Mouse (Mus musculus): ENCODE data around the gene Gm28308.

The Gm28308 gene

DNA sequence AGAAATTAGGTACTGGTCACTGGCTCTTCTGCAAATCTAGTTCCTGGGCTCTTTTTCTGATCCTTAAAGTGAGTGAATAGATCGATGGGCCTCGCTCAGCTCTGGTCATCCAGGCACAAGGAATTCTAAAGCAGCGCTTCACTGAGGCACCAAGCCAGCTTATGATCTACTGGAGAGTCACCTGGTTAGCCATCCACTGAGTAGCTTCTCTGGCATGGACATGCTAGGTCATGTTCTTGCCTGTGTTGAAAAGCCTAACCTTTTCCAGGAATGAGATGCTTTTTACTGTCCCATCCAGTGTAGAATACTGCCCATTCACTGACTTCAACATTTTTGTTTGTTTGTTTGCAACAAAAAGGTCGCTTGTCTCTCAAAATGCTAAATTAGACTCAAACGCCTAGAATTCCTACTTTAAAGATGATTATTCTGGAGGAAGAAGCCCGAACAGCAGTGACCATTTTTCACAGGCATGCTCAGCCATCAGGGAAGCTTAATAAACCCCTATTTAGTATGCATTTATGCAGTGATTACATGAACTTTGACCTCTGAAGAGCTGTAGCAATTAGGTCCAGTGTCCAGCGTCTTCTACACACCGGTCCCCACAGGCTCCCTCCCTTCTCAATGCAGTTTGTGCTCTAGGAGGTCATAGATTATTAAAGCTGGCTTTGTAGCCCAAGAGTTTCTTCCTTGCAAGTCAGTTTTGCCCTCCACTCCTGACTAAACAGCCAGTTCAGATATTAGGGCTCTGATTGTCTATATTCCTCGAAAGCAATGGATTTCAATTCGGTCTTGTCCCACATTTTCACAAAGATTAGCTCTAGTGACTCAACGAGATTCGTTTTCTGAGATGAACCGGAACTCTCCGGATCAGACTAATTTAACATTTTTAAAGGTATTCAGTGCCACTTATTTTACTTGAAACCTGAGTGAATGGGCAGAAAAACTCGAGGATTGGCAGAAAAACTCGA lies 60.6 kb downstream of the Gm28308 start:
- no peak for DNase-seq

DNA sequence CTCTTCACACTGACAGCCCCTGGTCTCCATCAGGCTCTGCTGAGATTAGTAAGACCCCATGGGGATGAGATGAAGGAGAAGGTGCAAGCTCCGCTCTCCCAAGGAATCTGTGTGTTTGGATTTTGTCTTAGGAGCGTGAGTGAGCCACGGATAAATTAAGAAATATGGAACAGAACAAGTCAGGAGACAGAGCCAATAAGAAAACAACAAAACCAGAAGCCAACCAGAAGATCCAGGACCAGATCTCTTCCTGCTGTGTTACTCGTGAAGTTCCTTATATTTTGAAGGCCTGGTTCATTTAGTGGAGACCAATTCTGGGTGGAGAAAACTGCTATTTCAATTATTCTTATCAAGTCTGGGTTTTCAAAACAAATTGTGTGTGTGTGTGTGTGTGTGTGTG lies 61.6 kb downstream of the Gm28308 start:
- DNase-seq = no peak

DNA sequence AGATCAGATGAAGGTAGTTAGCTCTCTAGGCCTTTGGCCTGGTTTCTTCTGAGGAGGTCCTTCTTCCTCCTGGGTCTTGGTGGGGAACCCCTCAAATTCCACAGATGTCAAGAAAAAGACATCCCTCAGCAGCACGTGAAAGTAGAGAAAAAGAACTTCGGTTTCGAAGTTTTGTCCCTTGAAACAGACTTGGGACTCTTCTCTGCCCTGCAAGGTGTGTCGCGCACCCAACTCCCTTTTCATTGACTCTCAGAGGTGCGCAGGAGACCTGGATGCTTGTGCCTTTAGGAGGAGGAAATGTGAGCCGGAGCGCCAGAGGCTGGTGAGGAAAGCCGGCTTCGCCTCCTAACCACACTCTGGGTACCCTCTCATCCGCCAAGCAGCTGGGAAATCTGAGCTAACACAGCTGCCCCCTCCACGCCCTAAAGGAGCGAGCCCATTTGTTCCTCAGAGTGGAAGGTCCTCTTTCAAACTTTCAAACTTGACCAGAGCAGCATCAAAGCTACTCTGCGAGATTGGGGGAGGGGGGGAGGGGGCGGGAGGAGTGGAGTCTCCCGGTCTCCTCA lies 62.7 kb downstream of the Gm28308 start:
- no peak for DNase-seq

DNA sequence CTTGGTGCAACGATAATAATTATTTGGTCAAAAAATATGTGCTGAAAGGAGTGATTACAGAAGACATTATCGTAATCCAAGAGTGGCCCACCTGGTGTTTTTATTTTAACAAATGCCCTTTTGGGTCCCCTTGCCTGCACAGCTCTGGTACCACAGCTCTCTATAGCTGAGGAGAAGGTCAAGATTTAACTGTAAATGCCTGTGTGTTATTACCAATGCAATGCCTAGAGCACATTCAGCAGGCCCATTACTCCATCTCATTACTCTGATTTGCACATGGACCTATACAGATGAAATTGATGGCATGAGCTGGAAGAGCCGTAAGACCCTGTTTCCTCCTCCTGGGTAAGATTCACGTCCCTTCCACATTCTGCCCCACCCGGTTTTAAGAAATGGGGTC lies 74.0 kb downstream of the Gm28308 start:
- DNase-seq = no peak

DNA sequence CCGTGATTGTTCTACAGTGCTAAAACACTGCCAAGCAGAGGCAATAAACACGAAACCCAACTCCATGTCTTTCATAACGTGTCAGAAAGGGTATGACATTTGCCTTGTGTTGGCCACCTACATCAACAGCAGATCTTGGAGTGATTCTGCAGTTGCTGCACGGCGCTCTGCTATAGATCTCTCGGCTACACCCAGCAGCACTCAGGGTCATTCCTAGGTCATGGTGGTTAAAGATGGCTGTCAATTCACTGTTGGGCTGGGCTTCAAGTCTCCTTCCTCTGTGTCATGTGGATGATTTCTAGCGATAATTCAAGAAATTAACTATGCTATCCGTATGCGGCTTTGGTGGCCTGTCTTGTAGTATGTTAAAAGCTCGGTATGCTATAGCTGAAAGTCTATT lies 74.6 kb downstream of the Gm28308 start:
- DNase-seq = no peak

DNA sequence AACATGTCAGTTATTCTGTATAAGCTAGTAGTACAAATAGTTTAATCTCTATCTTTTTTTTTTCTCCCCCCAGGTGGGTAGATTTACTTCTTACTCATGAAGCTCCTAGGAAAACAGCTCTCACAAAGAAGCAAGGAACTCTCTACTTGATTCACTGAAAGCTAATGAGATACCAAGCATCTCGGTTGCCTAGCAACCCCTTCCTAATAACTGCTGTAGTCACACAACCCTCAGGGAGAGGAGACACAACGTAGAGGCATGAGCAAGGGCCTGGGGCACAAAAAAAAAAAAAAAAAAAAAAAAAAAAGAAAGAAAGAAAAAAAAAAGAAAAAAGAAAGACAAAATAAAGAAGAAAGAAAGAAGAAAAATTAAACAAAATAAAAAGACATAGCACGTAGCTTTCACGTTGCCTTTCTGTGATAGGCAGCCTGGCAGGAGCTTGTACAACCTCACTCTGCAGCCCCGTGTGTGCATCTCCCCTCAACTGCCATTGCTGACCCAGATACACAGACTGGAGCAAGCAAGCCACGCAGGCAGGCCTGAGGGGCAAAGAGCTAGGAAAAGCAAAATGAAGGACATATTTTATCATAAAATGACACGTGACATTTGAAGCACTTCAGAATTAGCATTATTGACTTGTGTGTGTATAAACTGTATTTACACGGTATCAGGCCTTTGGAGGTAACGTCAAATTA lies 75.2 kb downstream of the Gm28308 start:
- no peak for DNase-seq

DNA sequence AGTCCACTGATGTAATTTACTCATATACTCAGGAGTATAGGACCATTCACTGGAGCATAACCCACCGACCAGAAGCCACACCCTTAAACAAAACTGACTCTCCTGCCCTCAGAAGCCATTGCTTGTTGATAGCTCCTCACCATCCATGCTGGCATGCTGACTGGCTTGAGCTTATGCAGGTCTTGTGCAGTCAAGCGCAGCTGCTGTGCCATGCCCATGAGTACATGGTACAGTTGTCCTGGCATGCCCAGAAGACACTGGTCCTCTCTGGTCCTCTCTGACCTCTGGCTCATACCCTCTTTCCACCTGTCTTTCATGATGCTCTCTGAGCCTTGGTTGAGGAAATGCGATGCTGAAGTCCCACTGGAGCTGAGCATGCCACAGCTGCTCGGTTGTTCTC lies 89.5 kb downstream of the Gm28308 start:
- no peak for DNase-seq

DNA sequence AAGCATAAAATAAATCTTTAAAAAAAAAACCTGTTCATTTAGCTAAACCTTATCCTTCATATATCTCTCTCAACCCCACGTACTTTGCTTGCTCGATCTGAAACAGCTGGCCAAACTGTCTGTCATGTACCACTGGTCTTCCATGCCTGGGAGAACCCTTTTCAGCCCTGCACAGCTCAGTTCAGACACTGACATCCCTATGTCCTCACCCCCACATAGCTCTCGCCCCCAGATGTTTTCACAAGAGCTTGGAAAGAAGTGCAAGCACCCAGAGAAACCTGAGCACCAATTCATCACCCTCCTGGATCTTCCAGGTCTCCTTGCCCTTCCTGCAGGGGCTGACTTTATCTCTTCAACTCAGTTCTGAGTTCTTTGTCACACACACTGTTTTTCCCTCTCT lies 92.0 kb downstream of the Gm28308 start:
- no peak for DNase-seq

DNA sequence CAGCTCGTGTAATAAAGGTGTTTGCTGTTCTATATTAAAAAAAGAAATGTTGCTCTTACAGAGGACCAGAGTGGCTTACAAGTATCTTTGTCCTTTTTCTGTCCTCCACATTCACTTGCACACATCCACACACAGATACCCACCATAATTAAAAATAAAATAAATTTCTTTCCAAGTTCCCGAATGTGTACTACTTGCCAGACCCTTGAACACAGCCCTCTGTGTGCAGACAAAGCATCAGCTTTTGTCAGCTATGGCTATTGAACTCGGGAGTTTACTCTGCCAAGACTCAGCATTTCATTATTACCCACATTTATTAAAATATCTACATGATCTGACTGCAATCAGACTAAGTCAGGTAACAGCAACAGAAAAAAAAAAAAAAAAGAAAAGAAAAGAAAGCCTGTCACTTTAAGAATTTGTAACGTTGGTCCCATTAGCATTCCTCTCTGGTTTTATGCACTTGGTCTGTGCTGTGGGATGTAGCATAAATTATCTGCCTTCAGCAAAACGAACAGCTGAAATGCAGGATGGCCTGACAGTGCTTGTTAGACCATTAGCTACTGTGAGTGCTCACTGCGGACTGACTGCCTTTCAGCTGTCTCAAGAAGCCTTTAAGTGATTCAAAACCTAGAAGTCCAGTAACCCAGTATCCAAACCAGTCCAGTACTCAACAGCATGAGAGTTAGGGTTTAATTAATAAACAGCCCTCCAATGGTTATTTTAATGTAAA lies 94.1 kb downstream of the Gm28308 start:
- no peak for DNase-seq

DNA sequence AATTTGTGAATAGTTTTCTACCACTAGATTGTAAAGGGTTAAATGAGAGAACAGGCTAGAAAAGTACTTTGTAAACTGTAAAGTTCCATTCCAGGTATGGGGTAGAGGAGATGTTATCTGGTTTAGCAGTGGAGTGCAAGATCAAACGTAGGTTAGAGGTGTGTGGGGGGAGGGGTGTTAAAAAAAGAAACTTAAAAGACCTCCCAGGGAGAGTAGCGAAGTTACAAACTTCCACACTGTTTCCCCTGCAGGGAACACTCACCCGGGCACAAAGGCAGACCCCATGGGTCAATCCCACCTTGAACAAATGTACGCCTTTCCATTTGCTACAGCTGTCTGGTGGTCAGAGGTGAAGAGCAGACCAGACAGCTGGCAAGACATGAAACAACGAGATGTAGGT lies 97.2 kb downstream of the Gm28308 start:
- DNase-seq = no peak

All from liver (tissue).